22 mouse cellular contexts compared by ENCODE assay signal in genomic region chr13:12497809-12498208, GRCm38 (mm10). TPM values are rescaled to one million over a fixed set of nuclear protein-coding genes. Genes with fewer than 3 reads are reported as not detected.
DNase-seq lines count a peak whose midpoint lies in the region; ATAC-seq and TF ChIP-seq lines count a peak whose summit lies in the region.
"Had no signal": no experiment of that assay in that cellular context is flagged by ENCODE, and none has a peak within 500 bp of the region (broad histone marks: within the 10 kb centered on the region; RNA-seq: fewer than 3 reads in every experiment).

No protein-coding gene starts in this region.

- H3K27me3 ChIP-seq in lung, embryonic 14.5 days (ENCODE audit: insufficient read depth, low read length): no peaks in the 10 kb centered on the region
- no peaks in the 10 kb centered on the region for H3K27me3 ChIP-seq in lung, embryonic 15.5 days
- H3K27me3 ChIP-seq in lung, embryonic 16.5 days (ENCODE audit: control insufficient read depth, insufficient read depth, low read depth, low read length): no peaks in the 10 kb centered on the region
- H3K27me3 ChIP-seq: CH12.LX, Patski had no signal

- no peak for TF ChIP-seq POLR2A in lung, adult 2 months (IDR thresholded peaks at IDR 0.05; ENCODE audit: borderline replicate concordance, extremely low read depth, low read depth, low read length)

- H3K9me3 ChIP-seq in lung, embryonic 14.5 days (ENCODE audit: low read depth, low read length): no peaks in the 10 kb centered on the region
- H3K9me3 ChIP-seq in lung, embryonic 15.5 days: no peaks in the 10 kb centered on the region
- H3K9me3 ChIP-seq in lung, embryonic 16.5 days (ENCODE audit: control insufficient read depth, low read length): no peaks in the 10 kb centered on the region
- H3K9me3 ChIP-seq: G1E had no signal

- no peaks in the 10 kb centered on the region for H3K4me1 ChIP-seq in lung, embryonic 14.5 days (ENCODE audit: insufficient read depth)
- H3K4me1 ChIP-seq in lung, embryonic 15.5 days: no peaks in the 10 kb centered on the region
- H3K4me1 ChIP-seq in lung, adult 2 months (ENCODE audit: control insufficient read depth, insufficient read depth, low read length): no peaks in the 10 kb centered on the region
- H3K4me1 ChIP-seq in lung, embryonic 16.5 days (replicated peaks; ENCODE audit: control insufficient read depth, insufficient read depth, low read length): no peaks in the 10 kb centered on the region

- no peak overlapping the region for H3K27ac ChIP-seq in lung, embryonic 14.5 days (ENCODE audit: low read depth)
- no peak overlapping the region for H3K27ac ChIP-seq in lung, embryonic 15.5 days
- H3K27ac ChIP-seq in lung, embryonic 16.5 days (ENCODE audit: low read length): no peak overlapping the region

- H3K4me2 ChIP-seq in lung, embryonic 14.5 days: no peak overlapping the region
- no peak overlapping the region for H3K4me2 ChIP-seq in lung, embryonic 15.5 days
- no peak overlapping the region for H3K4me2 ChIP-seq in lung, embryonic 16.5 days (ENCODE audit: low read depth, low read length)

- no peaks in the 10 kb centered on the region for H3K36me3 ChIP-seq in lung, embryonic 14.5 days (ENCODE audit: insufficient read depth)
- H3K36me3 ChIP-seq in lung, embryonic 15.5 days: no peaks in the 10 kb centered on the region
- H3K36me3 ChIP-seq in lung, embryonic 16.5 days (ENCODE audit: control insufficient read depth, insufficient read depth, low read length): no peaks in the 10 kb centered on the region
- H3K36me3 ChIP-seq: G1E had no signal

- H3K9ac ChIP-seq in lung, embryonic 14.5 days: no peak overlapping the region
- no peak overlapping the region for H3K9ac ChIP-seq in lung, embryonic 15.5 days
- H3K9ac ChIP-seq in lung, embryonic 16.5 days (ENCODE audit: low read length): no peak overlapping the region

- ATAC-seq in lung, embryonic 14.5 days (ENCODE audit: insufficient read depth): peak; percentile 88
- peak; percentile 80; the same call in 1 of the 2 replicates for ATAC-seq in lung, embryonic 15.5 days (ENCODE audit: borderline replicate concordance, extremely low read depth, low FRiP score, low TSS enrichment)
- peak; percentile 77 for ATAC-seq in lung, embryonic 16.5 days (ENCODE audit: low read depth)
- ATAC-seq: activated CD4-positive, CD25-positive, alpha-beta regulatory T cell, adult 4 months; CD4-positive, CD25-positive, alpha-beta regulatory T cell, adult 4 months; Patski had no signal

- WGBS in lung, embryonic 14.5 days: 34% methylated on average over 8 of the region's 8 CpGs
- 37% methylated on average over 8 of the region's 8 CpGs for WGBS in lung, embryonic 15.5 days
- WGBS in lung, adult 2 months: 57% methylated on average over 8 of the region's 8 CpGs
- WGBS in lung, embryonic 16.5 days: 43% methylated on average over 8 of the region's 8 CpGs

- TF ChIP-seq CTCF in lung, embryonic 14.5 days (IDR thresholded peaks at IDR 0.05; ENCODE audit: low read depth): no peak
- TF ChIP-seq CTCF in lung, adult 2 months (IDR thresholded peaks at IDR 0.05; ENCODE audit: insufficient read depth, low read length): no peak

- H3K4me3 ChIP-seq in lung, embryonic 14.5 days (ENCODE audit: low read depth, low read length): no peak overlapping the region
- H3K4me3 ChIP-seq in lung, embryonic 15.5 days: no peak overlapping the region
- H3K4me3 ChIP-seq in lung, adult 2 months (replicated peaks; ENCODE audit: extremely low read depth, low read depth, low read length): no peak overlapping the region
- no peak overlapping the region for H3K4me3 ChIP-seq in lung, embryonic 16.5 days (ENCODE audit: low read length)

- DNase-seq in lung, embryonic 14.5 days: peak; percentile 70
- no peak for DNase-seq in lung, postnatal 4 days
- DNase-seq in lung, adult 2 months: no peak
- DNase-seq in lung, postnatal 10 days: no peak
- DNase-seq: adrenal gland, adult 2 months; adrenal gland, adult 8-10 months; adrenal gland, postnatal 10 days; adrenal gland, postnatal 14 days; adrenal gland, postnatal 25 days; adrenal gland, postnatal 36 days; B cell, adult 2 months; cerebellum, adult 11 months; cerebellum, adult 11-12 months; cerebellum, adult 18-20 months had no signal

RNA-seq across cellular contexts. Expression of gene Edaradd, which starts 22.4 kb away (rescaled TPM):
- 1.2 and 1.9 TPM in 2 replicates for polyA plus RNA-seq in lung, embryonic 14.5 days (2014; fragmentation: Nextera tagmentation; extraction: Ambion mirVana)
- 1.6 and 1.7 TPM in 2 replicates for polyA plus RNA-seq in lung, embryonic 15.5 days (2015; fragmentation: Nextera tagmentation; extraction: Ambion mirVana)
- 0.28 and 0.53 TPM in 2 replicates for polyA plus RNA-seq in lung, adult 2 months (2012; rRNA removed)
- polyA plus RNA-seq in lung, embryonic 16.5 days (2015; fragmentation: Nextera tagmentation; extraction: Ambion mirVana): 1.0 and 1.1 TPM in 2 replicates
- polyA plus RNA-seq: C2C12, Patski had no signal

RNA-seq across cellular contexts. Expression of gene Lgals8, which starts 33.1 kb away (rescaled TPM):
- polyA plus RNA-seq in lung, embryonic 14.5 days (2014; fragmentation: Nextera tagmentation; extraction: Ambion mirVana): 20.8 and 25.3 TPM in 2 replicates
- polyA plus RNA-seq in lung, embryonic 15.5 days (2015; fragmentation: Nextera tagmentation; extraction: Ambion mirVana): 25.1 and 28.6 TPM in 2 replicates
- 23.5 and 36.3 TPM in 2 replicates for polyA plus RNA-seq in lung, adult 2 months (2012; rRNA removed)
- 31.5 and 34.5 TPM in 2 replicates for polyA plus RNA-seq in lung, embryonic 16.5 days (2015; fragmentation: Nextera tagmentation; extraction: Ambion mirVana)
